Mouse (Mus musculus): ENCODE data around the gene Ajap1. TPM values are rescaled to one million over a fixed set of nuclear protein-coding genes. Genes with fewer than 3 reads are reported as not detected.

The Ajap1 gene
- polyA plus RNA-seq, 1 experiment, result 18.6 TPM

GRCm38 (mm10) chr4:153479144-153479543 lies 3.5 kb downstream of the Ajap1 start:
- H3K27ac ChIP-seq (ENCODE audit: insufficient read depth, low read length), result no peak overlapping the region
- TF ChIP-seq POLR2A (IDR thresholded peaks at IDR 0.05; ENCODE audit: borderline replicate concordance, insufficient read depth, low read length) (no peak), CTCF (IDR thresholded peaks at IDR 0.05; ENCODE audit: borderline replicate concordance, insufficient read depth, low read depth, low read length) (no peak)
- no peak for DNase-seq
- no peaks in the 10 kb centered on the region for H3K4me1 ChIP-seq (ENCODE audit: control insufficient read depth, insufficient read depth, low read length)
- WGBS, result 27% methylated on average over 8 of the region's 8 CpGs
- no peak overlapping the region for H3K4me3 ChIP-seq (replicated peaks; ENCODE audit: insufficient read depth, low read depth, low read length)
- H3K27me3 ChIP-seq (ENCODE audit: control insufficient read depth, insufficient read depth, low read length), result no peaks in the 10 kb centered on the region; the same call in 1 of the 2 replicates

GRCm38 (mm10) chr4:153473480-153474252 lies 8.9 kb downstream of the Ajap1 start:
- WGBS, result 63% methylated on average over 4 of the region's 4 CpGs
- H3K27ac ChIP-seq (ENCODE audit: insufficient read depth, low read length), result no peak overlapping the region
- DNase-seq, result no peak
- H3K4me3 ChIP-seq (replicated peaks; ENCODE audit: insufficient read depth, low read depth, low read length), result no peak overlapping the region
- no peaks in the 10 kb centered on the region for H3K4me1 ChIP-seq (ENCODE audit: control insufficient read depth, insufficient read depth, low read length)
- H3K27me3 ChIP-seq (ENCODE audit: control insufficient read depth, insufficient read depth, low read length), result no peaks in the 10 kb centered on the region
- peak; percentile 14; the same call in 1 of the 2 replicates for TF ChIP-seq CTCF (IDR thresholded peaks at IDR 0.05; ENCODE audit: borderline replicate concordance, insufficient read depth, low read depth, low read length)
- no peak for TF ChIP-seq POLR2A (IDR thresholded peaks at IDR 0.05; ENCODE audit: borderline replicate concordance, insufficient read depth, low read length)

- WGBS, result 20% methylated on average over 15 of the region's 15 CpGs
- TF ChIP-seq CTCF (IDR thresholded peaks at IDR 0.05; ENCODE audit: borderline replicate concordance, insufficient read depth, low read depth, low read length), result no peak
- no peak for TF ChIP-seq POLR2A (IDR thresholded peaks at IDR 0.05; ENCODE audit: borderline replicate concordance, insufficient read depth, low read length)
Measured at GRCm38 (mm10) chr4:153469712-153470111, 12.9 kb downstream of the Ajap1 start.

GRCm38 (mm10) chr4:153459934-153460333 lies 22.7 kb downstream of the Ajap1 start:
- no peak overlapping the region for H3K27ac ChIP-seq (ENCODE audit: insufficient read depth, low read length)
- H3K4me1 ChIP-seq (ENCODE audit: control insufficient read depth, insufficient read depth, low read length), result no peaks in the 10 kb centered on the region; the same call in 1 of the 2 replicates
- TF ChIP-seq CTCF (IDR thresholded peaks at IDR 0.05; ENCODE audit: borderline replicate concordance, insufficient read depth, low read depth, low read length), result no peak
- no peak for TF ChIP-seq POLR2A (IDR thresholded peaks at IDR 0.05; ENCODE audit: borderline replicate concordance, insufficient read depth, low read length)
- H3K4me3 ChIP-seq (replicated peaks; ENCODE audit: insufficient read depth, low read depth, low read length), result no peak overlapping the region
- 90% methylated on average over 15 of the region's 15 CpGs for whole genome bisulfite sequencing
- DNase-seq, result no peak
- no peaks in the 10 kb centered on the region for H3K27me3 ChIP-seq (ENCODE audit: control insufficient read depth, insufficient read depth, low read length)

More at GRCm38 (mm10) chr4:153469712-153470111, 12.9 kb downstream of the Ajap1 start:
- no peaks in the 10 kb centered on the region for H3K27me3 ChIP-seq (ENCODE audit: control insufficient read depth, insufficient read depth, low read length)
- no peaks in the 10 kb centered on the region for H3K4me1 ChIP-seq (ENCODE audit: control insufficient read depth, insufficient read depth, low read length)
- peak; percentile 35 to 59 for DNase-seq
- H3K27ac ChIP-seq (ENCODE audit: insufficient read depth, low read length), result no peak overlapping the region
- H3K4me3 ChIP-seq (replicated peaks; ENCODE audit: insufficient read depth, low read depth, low read length), result no peak overlapping the region

DNA sequence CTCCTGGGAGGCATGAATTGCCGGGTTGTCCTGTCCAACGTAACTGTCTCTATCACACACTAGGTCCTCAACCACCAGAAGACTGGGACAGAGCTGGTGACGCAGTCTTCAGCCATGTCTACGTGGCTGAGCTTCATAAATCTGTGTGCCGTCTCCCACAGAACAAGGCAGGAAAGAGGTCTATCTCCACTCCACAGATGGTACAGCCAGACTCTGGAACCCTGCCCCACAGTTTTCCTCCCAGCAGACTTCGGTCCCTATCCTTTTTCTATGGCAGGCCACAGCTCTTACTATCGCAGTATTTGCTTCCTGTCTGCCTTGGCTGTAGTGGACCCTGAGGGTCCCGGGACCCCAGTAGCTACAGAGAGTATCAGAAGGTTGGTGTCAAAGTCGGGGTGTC lies 23.1 kb downstream of the Ajap1 start:
- Histone ChIP-seq H3K27me3 (ENCODE audit: control insufficient read depth, insufficient read depth, low read length) (no peaks in the 10 kb centered on the region), H3K27ac (ENCODE audit: insufficient read depth, low read length) (no peak overlapping the region), H3K4me3 (replicated peaks; ENCODE audit: insufficient read depth, low read depth, low read length) (no peak overlapping the region), H3K4me1 (ENCODE audit: control insufficient read depth, insufficient read depth, low read length) (no peaks in the 10 kb centered on the region; the same call in 1 of the 2 replicates)
- no peak for DNase-seq
- 62% methylated on average over 9 of the region's 9 CpGs for WGBS
- TF ChIP-seq CTCF (IDR thresholded peaks at IDR 0.05; ENCODE audit: borderline replicate concordance, insufficient read depth, low read depth, low read length), result no peak
- no peak for TF ChIP-seq POLR2A (IDR thresholded peaks at IDR 0.05; ENCODE audit: borderline replicate concordance, insufficient read depth, low read length)

- DNase-seq, result no peak
- Histone ChIP-seq H3K4me3 (replicated peaks; ENCODE audit: insufficient read depth, low read depth, low read length) (no peak overlapping the region), H3K4me1 (ENCODE audit: control insufficient read depth, insufficient read depth, low read length) (no peaks in the 10 kb centered on the region; the same call in 1 of the 2 replicates), H3K27me3 (ENCODE audit: control insufficient read depth, insufficient read depth, low read length) (no peaks in the 10 kb centered on the region), H3K27ac (ENCODE audit: insufficient read depth, low read length) (no peak overlapping the region)
- TF ChIP-seq POLR2A (IDR thresholded peaks at IDR 0.05; ENCODE audit: borderline replicate concordance, insufficient read depth, low read length) (no peak), CTCF (IDR thresholded peaks at IDR 0.05; ENCODE audit: borderline replicate concordance, insufficient read depth, low read depth, low read length) (no peak)
- 72% methylated on average over 15 of the region's 15 CpGs for WGBS
Measured at GRCm38 (mm10) chr4:153458821-153459220, 23.8 kb downstream of the Ajap1 start.

GRCm38 (mm10) chr4:153453496-153453895 lies 29.1 kb downstream of the Ajap1 start:
- no peak for TF ChIP-seq CTCF (IDR thresholded peaks at IDR 0.05; ENCODE audit: borderline replicate concordance, insufficient read depth, low read depth, low read length)
- no peak for TF ChIP-seq POLR2A (IDR thresholded peaks at IDR 0.05; ENCODE audit: borderline replicate concordance, insufficient read depth, low read length)
- H3K27me3 ChIP-seq (ENCODE audit: control insufficient read depth, insufficient read depth, low read length), result no peaks in the 10 kb centered on the region
- WGBS, result 48% methylated on average over 7 of the region's 7 CpGs
- no peak for DNase-seq
- H3K4me1 ChIP-seq (ENCODE audit: control insufficient read depth, insufficient read depth, low read length), result no peaks in the 10 kb centered on the region
- H3K27ac ChIP-seq (ENCODE audit: insufficient read depth, low read length), result no peak overlapping the region
- no peak overlapping the region for H3K4me3 ChIP-seq (replicated peaks; ENCODE audit: insufficient read depth, low read depth, low read length)

- no peak overlapping the region for H3K4me3 ChIP-seq (replicated peaks; ENCODE audit: insufficient read depth, low read depth, low read length)
- TF ChIP-seq POLR2A (IDR thresholded peaks at IDR 0.05; ENCODE audit: borderline replicate concordance, insufficient read depth, low read length), result no peak
- no peak for TF ChIP-seq CTCF (IDR thresholded peaks at IDR 0.05; ENCODE audit: borderline replicate concordance, insufficient read depth, low read depth, low read length)
- WGBS, result 91% methylated on average over 8 of the region's 8 CpGs
- DNase-seq, result no peak
- no peak overlapping the region for H3K27ac ChIP-seq (ENCODE audit: insufficient read depth, low read length)
- no peaks in the 10 kb centered on the region for H3K4me1 ChIP-seq (ENCODE audit: control insufficient read depth, insufficient read depth, low read length)
- H3K27me3 ChIP-seq (ENCODE audit: control insufficient read depth, insufficient read depth, low read length), result no peaks in the 10 kb centered on the region
Measured at GRCm38 (mm10) chr4:153451516-153451915, 31.1 kb downstream of the Ajap1 start.
